Mouse (Mus musculus): Measurements from ENCODE around the gene Vwf.

DNA sequence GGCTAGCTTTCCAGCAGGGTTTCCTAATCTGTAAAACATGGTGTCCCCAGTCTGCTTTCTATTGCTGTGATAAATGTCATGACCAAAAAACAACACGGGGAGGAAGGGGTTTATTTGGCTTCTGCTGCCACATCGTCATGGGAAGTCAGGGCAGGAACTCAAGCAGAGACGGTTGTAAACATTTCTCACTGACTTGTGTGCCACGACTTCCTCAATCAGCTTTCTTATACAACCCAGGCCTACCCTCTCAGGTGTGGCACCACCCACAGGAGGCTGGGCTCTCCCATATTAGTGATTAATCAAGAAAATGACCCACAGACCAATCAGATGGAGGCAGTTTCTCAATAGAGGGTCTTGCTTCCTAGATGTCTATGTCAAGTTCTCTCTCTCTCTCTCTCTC lies 48.3 kb downstream of the Vwf start:
- TF ChIP-seq CTCF (IDR thresholded peaks at IDR 0.05; ENCODE audit: insufficient read depth, low read depth, low read length), result no peak
- TF ChIP-seq POLR2A (IDR thresholded peaks at IDR 0.05; ENCODE audit: insufficient read depth, low read depth, low read length), result no peak
